Mouse (Mus musculus) macrophage (primary cell): ENCODE results near the gene C1ql4. TPM values are rescaled to one million over a fixed set of nuclear protein-coding genes. Genes with fewer than 3 reads are reported as not detected.

Experiments
- H3K27ac ChIP-seq: fragments of 350-480 bp; formaldehyde crosslinking; 2 replicates; pipeline ENCODE4 v1.9.0; 2021
- H3K36me3 ChIP-seq: fragments of 350-480 bp; formaldehyde crosslinking; 2 replicates; pipeline ENCODE4 v1.9.0; 2021; ENCODE audit errors: inconsistent target
- H3K4me3 ChIP-seq: fragments of 350-480 bp; formaldehyde crosslinking; 2 replicates; pipeline ENCODE4 v1.9.0; 2021; ENCODE audit errors: inconsistent target
- H3K79me2 ChIP-seq: fragments of 350-480 bp; formaldehyde crosslinking; 2 replicates; pipeline ENCODE4 v1.9.0; 2021; ENCODE audit errors: inconsistent target
- WGBS: methylation state at CpG from one replicate; pipeline ENCODE4 v1.1.7; 2026; ENCODE audit warnings: inconsistent platforms; ENCODE audit not compliant: missing documents; 5-methylcytosine and 5-hydroxymethylcytosine counted together
- polyA plus RNA-seq: library from polyadenylated mRNA; stranded (reverse); fragments of 250-400 nt; gene quantifications from 3 replicates; pipeline ENCODE4 v1.2.4, GENCODE M21; 2018; ENCODE audit warnings: inconsistent platforms

Gene C1ql4
- polyA plus RNA-seq, 1 experiment from 2014 or later, result not detected

- WGBS, result 76% methylated on average over 10 of the region's 11 CpGs
- no peaks in the 10 kb centered on the region for H3K79me2 ChIP-seq
- H3K36me3 ChIP-seq, result no peaks in the 10 kb centered on the region
- no peak overlapping the region for H3K27ac ChIP-seq
- H3K4me3 ChIP-seq, result no peak overlapping the region
Observed at GRCm38 (mm10) chr15:99112843-99113395, 25.3 kb upstream of the C1ql4 start.

DNA sequence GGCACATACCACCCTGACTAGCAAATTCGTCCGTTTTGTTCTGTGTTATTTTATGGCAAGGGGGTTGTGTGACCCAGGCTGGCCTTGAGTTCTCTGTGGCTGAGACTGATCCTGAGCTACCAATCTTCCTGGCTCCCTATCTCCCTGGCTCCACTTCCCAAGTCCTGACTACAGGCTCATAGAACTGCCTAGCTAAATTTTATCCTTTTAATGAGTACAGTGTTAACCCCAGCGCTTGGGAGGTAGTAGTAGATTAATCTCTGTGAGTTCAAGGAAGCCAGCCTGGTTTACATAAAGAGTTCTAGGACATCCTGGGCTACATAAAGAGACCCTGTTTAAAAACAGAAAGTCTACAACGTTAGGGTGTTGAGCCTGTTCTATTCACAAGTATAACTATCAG, 24.2 kb upstream of the C1ql4 start:
- no peak overlapping the region for H3K4me3 ChIP-seq
- no peak overlapping the region for H3K27ac ChIP-seq
- H3K79me2 ChIP-seq, result no peaks in the 10 kb centered on the region
- H3K36me3 ChIP-seq, result no peaks in the 10 kb centered on the region
- WGBS, result 79% methylated on average over 4 of the region's 4 CpGs

- H3K4me3 ChIP-seq, result no peak overlapping the region
- 84% methylated on average over 3 of the region's 3 CpGs for WGBS
- no peaks in the 10 kb centered on the region for H3K79me2 ChIP-seq
- H3K27ac ChIP-seq, result no peak overlapping the region
- H3K36me3 ChIP-seq, result no peaks in the 10 kb centered on the region
Observed at GRCm38 (mm10) chr15:99111139-99111538, 23.5 kb upstream of the C1ql4 start.

GRCm38 (mm10) chr15:99107866-99108265, 20.2 kb upstream of the C1ql4 start:
- H3K4me3 ChIP-seq, result no peak overlapping the region
- H3K36me3 ChIP-seq, result no peaks in the 10 kb centered on the region
- no peaks in the 10 kb centered on the region for H3K79me2 ChIP-seq
- 89% methylated on average over 3 of the region's 3 CpGs for WGBS
- H3K27ac ChIP-seq, result no peak overlapping the region

GRCm38 (mm10) chr15:99105238-99105637, 17.6 kb upstream of the C1ql4 start:
- Histone ChIP-seq H3K79me2 (no peaks in the 10 kb centered on the region), H3K4me3 (no peak overlapping the region), H3K36me3 (no peaks in the 10 kb centered on the region), H3K27ac (no peak overlapping the region)
- WGBS, result 39% methylated on average over 7 of the region's 7 CpGs

GRCm38 (mm10) chr15:99099984-99100383, 12.4 kb upstream of the C1ql4 start:
- Histone ChIP-seq H3K27ac (no peak overlapping the region), H3K36me3 (no peaks in the 10 kb centered on the region), H3K79me2 (no peaks in the 10 kb centered on the region), H3K4me3 (no peak overlapping the region)
- 50% methylated on average over 3 of the region's 3 CpGs for WGBS

GRCm38 (mm10) chr15:99099139-99099556, 11.5 kb upstream of the C1ql4 start:
- H3K27ac ChIP-seq, result no peak overlapping the region
- H3K36me3 ChIP-seq, result no peaks in the 10 kb centered on the region
- WGBS, result 5% methylated on average over 15 of the region's 15 CpGs
- no peak overlapping the region for H3K4me3 ChIP-seq
- H3K79me2 ChIP-seq, result no peaks in the 10 kb centered on the region

DNA sequence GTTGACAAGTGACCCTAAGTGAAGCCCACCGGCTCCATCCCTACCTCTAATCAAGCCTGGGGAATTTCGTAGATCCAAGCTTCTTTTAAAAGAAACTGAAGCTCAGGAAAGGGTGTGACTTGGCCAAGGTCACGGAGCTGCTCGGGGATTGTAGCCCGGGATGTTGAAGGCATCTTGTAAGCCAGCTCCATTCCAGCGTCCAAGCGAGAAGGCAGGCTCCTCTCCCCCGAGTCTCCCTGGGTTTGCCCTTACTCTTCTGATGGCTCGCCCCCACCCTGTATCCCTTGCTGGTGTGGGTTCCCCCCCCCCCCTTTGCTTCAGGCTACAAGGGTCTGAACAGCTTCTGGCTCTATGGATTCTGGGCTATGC, 10.9 kb upstream of the C1ql4 start:
- Histone ChIP-seq H3K36me3 (no peaks in the 10 kb centered on the region), H3K27ac (no peak overlapping the region), H3K79me2 (no peaks in the 10 kb centered on the region), H3K4me3 (no peak overlapping the region)
- 10% methylated on average over 9 of the region's 9 CpGs for WGBS

GRCm38 (mm10) chr15:99097840-99098492, 10.3 kb upstream of the C1ql4 start:
- no peaks in the 10 kb centered on the region for H3K79me2 ChIP-seq
- H3K27ac ChIP-seq, result no peak overlapping the region
- H3K4me3 ChIP-seq, result no peak overlapping the region
- WGBS, result 2% methylated on average over 39 of the region's 39 CpGs
- no peaks in the 10 kb centered on the region for H3K36me3 ChIP-seq

DNA sequence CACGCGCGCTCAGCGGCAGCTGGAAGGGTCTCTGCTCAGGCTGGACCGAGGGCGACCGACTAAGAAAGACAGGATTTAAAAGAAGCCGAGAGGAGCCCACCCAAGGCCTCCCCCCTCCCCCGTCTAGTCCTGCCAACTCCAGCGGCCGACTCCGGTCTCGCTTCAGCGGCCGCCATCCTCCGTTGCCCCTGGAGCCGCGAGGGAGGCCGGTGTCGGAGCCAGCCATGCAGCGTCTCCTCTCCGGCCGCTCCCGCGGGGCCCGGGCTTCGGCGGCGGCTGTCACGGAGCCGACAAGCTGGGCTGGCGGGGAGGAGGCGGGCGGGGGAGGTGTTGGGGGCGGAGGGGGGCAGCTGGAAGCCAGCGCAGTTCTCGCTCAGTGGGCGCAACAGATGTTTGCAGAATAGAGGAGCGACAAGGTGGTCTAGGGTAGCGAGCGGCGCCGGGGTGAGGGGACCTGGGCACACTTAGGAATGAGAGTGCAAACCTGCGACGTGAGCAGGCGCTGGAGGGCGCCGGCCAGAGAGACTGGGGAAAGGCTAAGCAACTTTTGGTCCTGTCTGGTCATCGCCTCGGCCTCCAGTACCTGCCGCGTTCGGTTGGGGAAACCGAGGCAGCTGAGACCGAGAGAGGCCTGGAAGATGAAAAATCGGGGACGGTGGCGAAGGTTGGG, 9.3 kb upstream of the C1ql4 start:
- Histone ChIP-seq H3K36me3 (no peaks in the 10 kb centered on the region), H3K79me2 (no peaks in the 10 kb centered on the region), H3K4me3 (no peak overlapping the region), H3K27ac (no peak overlapping the region)
- WGBS, result 3% methylated on average over 45 of the region's 58 CpGs

DNA sequence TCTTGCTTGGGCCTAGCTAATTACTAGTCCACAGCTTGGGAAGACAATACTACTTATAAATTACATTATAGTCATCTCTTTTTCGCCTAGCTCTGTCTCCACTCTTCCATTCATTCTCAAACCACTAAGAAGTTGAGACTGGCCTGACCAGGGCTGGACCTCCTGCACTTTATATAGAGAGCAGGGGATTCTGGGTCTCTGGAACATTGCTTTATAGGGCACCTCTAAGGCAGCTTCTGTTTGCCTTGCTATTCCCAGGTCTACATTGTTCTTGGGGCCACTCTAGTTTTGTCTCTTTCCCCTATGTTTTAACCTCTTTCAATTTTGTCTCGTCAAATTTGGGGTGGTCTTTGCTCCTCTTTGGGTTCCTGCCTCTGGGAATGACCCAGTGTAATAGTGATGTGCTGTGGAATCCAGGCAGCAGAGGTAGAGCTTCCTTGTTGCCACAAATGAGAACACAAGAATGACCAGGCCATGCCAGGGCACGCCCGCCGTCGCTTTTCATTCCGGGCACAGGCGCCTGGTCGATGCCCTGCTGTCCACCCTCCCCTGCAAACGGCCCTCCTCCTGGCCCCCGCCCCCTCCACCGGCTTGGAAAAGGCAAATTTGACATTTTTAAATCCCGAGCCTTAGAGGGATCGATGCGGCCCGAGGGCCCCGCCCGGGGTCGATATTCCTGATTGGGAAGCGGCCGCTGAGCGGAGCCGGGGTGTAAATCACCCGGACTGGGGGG, 8.6 kb upstream of the C1ql4 start:
- 26% methylated on average over 24 of the region's 24 CpGs for WGBS
- no peaks in the 10 kb centered on the region for H3K36me3 ChIP-seq
- H3K4me3 ChIP-seq, result no peak overlapping the region
- H3K79me2 ChIP-seq, result no peaks in the 10 kb centered on the region
- H3K27ac ChIP-seq, result no peak overlapping the region

GRCm38 (mm10) chr15:99095356-99095755, 7.7 kb upstream of the C1ql4 start:
- H3K36me3 ChIP-seq, result no peaks in the 10 kb centered on the region
- no peak overlapping the region for H3K4me3 ChIP-seq
- H3K79me2 ChIP-seq, result no peaks in the 10 kb centered on the region
- H3K27ac ChIP-seq, result no peak overlapping the region
- WGBS, result 24% methylated on average over 6 of the region's 6 CpGs

DNA sequence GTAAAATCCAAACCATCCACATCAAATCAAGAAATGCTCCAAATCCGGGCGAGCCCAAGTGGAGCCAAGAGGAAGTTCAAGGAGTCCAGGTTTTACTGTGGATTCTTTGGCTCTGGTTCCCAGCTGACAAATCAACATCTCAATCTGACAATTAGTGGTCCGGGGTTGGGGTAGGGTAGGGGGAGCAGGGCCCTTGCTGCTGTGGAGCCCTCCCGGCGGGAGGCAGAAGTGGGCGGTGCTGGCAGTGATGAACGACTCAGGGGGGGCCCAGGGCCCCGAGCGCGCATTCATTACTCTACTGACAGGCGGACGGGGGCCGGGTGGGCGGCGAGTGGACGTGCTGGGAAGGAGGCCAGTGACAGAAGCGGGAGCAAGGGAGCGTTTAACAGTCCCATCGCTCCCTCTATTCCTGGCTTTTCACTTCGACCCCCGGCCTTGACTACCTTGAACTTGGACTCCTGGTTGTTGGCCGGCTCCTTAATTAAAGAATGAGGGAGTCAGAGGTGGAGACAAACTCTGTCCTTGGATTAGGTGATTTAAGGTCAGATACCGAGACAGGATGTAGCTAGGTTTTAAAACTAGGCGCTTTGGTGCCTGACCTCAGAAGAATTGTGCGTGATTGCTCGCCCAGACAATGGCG, 7.1 kb upstream of the C1ql4 start:
- WGBS, result 14% methylated on average over 27 of the region's 27 CpGs
- no peaks in the 10 kb centered on the region for H3K79me2 ChIP-seq
- H3K27ac ChIP-seq, result no peak overlapping the region
- H3K4me3 ChIP-seq, result no peak overlapping the region
- H3K36me3 ChIP-seq, result no peaks in the 10 kb centered on the region

GRCm38 (mm10) chr15:99093291-99094258, 6.0 kb upstream of the C1ql4 start:
- no peaks in the 10 kb centered on the region for H3K36me3 ChIP-seq
- H3K79me2 ChIP-seq, result no peaks in the 10 kb centered on the region
- no peak overlapping the region for H3K27ac ChIP-seq
- H3K4me3 ChIP-seq, result peak overlapping the region; percentile 18; the same call in 1 of the 2 replicates
- 5% methylated on average over 54 of the region's 56 CpGs for WGBS
